Mouse (Mus musculus) gastrocnemius, postnatal 36 days (tissue): ENCODE data around the gene Prkca. TPM values are rescaled to one million over a fixed set of nuclear protein-coding genes. Genes with fewer than 3 reads are reported as not detected.
A peak's percentile ranks its signal among the peaks of the same experiment; 100 is the strongest.

Experiments
- DNase-seq, 2 experiments: peaks; one replicate each; pipeline ENCODE4 v3.0.0; 2022
- intact Hi-C: fragments of 180-260 bp; cut with DNase I; formaldehyde crosslinking; loops from one replicate; pipeline ENCODE4 v1.15.1; 2025
- total RNA-seq, 2 experiments: library from RNA; stranded (reverse); gene quantifications; 2 replicates each; pipeline ENCODE4 v1.2.3; 2021

Prkca gene
- total RNA-seq, 2 experiments from 2014 or later: 57.7 to 61.2 TPM

GRCm38 (mm10) chr11:108040823-108041222 is 302.9 kb downstream of the Prkca start:
- intact Hi-C loops: no loop called here
- DNase-seq: no peak

GRCm38 (mm10) chr11:108039761-108040160 is 304.0 kb downstream of the Prkca start:
- no peak for DNase-seq
- intact Hi-C loops: no loop called here

GRCm38 (mm10) chr11:108038989-108039388 is 304.7 kb downstream of the Prkca start:
- DNase-seq: no peak
- intact Hi-C loops: no loop called here

- DNase-seq: no peak
- intact Hi-C loops: no loop called here
Measured at GRCm38 (mm10) chr11:108036339-108036738, 307.4 kb downstream of the Prkca start.

- intact Hi-C loops: no loop called here
- DNase-seq: no peak
Measured at GRCm38 (mm10) chr11:108035761-108036160, 308.0 kb downstream of the Prkca start.

GRCm38 (mm10) chr11:108034376-108034775 is 309.4 kb downstream of the Prkca start:
- intact Hi-C loops: loop anchor here (5.0 kb wide), 1 partner anchor 93 kb away; no protein-coding TSS in a partner anchor
- DNase-seq: no peak

DNA sequence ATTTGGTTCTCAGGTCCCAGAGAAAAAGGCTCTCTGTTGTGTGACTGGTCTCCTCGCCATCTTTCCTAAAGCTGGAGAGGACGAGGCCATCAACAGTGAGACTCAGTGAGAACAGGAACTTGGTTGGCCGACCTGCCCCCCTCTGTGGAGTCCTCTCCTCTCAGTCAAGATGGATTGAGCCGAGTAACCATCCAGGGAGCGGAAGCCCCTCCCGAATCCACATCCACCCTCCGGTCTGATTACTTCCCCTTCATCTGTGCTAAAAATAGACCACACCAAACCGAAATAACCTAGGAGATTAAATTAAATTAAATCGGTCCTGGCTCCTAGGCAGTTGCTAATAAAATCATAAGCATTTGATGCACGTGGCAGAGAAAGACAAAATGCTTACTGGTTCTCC is 311.2 kb downstream of the Prkca start:
- intact Hi-C loops: loop anchor here (5.0 kb wide), 1 partner anchor 95 kb away; no protein-coding TSS in a partner anchor
- DNase-seq: no peak

DNA sequence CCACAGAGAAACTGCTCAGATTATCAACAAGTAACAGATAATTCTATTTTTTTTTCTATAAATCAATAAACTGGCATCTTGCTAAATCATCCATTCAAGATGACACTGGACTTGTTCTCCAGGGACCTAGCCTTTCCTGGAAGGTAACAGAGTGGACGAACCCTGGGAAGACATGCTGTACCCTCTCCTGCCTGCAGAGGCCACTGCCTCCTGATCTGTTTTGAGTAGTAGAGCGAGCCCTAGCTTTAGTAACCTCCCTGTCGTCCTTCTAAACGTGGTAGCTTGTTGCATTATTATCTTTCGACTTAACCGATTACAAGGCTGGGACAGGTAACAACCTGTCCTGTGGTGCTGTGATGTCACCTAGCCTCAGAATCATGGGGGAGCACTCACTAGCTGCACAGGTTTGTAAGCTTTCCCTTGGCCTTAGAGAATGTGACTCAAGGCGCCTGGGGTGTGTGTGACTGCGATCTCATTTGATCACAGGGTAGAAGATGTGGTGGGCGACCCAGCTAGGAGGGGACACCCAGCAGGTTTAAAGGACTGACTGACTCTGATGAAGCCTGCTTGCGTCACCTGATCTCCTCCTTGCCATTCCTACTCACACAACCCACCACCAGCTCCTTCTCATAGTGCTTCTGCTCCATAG is 312.6 kb downstream of the Prkca start:
- DNase-seq: peak; percentile 38 to 50
- intact Hi-C loops: loop anchor here (5.0 kb wide), 1 partner anchor 96 kb away; no protein-coding TSS in a partner anchor

- intact Hi-C loops: no loop called here
- no peak for DNase-seq
Measured at GRCm38 (mm10) chr11:108029321-108029720, 314.4 kb downstream of the Prkca start.

GRCm38 (mm10) chr11:108028398-108028797 is 315.3 kb downstream of the Prkca start:
- no peak for DNase-seq
- intact Hi-C loops: no loop called here

DNA sequence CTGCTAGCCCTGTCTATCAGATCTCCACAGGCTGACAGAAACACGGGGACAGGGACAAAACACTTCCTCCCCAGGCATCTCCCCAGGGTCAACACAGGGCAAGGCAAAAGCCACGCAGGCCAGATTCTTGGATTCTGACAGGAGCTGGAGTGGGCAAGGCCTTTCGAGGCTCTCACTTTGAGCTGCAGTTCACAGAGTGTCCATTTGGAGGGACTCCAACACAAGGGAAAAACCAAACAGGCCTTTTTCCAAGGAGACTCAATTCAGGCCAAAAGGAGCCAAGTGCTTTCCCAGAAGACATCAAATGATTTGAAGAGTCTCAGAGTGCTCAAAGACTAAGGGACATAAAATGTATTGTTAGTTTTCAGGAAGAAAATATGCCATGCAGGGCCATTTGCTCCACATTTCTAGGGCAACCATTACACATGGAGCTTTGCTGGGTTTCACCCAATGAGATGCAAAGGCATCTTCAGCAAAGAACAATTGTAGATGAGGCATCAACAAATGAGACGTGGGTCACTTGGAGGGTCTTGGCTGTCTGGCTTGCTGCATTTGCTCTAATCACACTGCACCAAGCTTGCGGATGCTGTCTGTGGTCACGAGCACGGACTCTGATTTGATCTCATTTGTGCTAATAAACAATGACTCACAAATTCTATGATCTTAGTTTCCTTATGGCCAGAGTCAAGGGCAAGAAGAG is 317.9 kb downstream of the Prkca start:
- peak; percentile 41 to 47 for DNase-seq
- intact Hi-C loops: loop anchor here (2.0 kb wide), 1 partner anchor 353 kb away; no protein-coding TSS in a partner anchor

DNA sequence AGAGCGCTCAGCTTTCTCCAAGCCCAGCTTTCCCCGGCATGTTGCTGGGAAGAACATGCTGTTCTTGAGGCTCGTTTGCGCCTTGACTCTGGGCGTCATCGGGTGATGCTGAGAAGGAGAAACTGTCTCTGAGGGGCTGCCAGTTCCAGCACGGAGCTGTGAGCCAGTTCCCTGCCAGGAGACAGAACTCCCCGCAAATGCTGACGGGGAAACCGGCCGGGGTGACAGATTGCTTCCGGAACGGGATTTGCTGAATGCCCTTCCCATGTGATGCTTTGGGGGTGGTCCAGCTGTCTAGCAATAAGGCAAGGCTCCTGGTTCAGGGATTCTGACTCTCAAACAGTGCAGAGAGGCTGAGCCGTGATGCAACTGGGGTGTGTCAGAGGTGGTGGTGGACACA is 320.5 kb downstream of the Prkca start:
- intact Hi-C loops: no loop called here

GRCm38 (mm10) chr11:108020889-108021288 is 322.8 kb downstream of the Prkca start:
- DNase-seq: no peak
- intact Hi-C loops: no loop called here

More for the DNA sequence above, 320.5 kb downstream of the Prkca start:
- peak; percentile 45 to 53 for DNase-seq

DNA sequence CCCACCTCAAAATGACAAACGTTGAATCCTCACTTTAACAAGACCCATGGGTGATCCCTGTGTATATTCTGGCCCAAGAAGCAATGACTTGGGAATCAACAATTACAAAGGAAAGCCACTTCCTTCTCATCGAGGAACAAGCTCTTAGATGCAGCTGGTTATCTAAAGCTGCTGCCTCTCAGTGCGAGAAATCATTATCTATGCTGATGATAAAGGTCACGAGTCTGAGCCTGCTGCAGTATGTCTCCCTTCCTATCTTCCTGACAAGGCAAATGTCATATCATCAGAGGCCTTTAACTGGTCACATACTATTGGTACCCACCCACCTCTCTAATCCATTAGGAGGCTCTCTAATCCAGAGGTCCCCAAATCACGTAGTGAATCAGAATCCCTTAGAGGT is 328.4 kb downstream of the Prkca start:
- intact Hi-C loops: no loop called here
- DNase-seq: no peak

- DNase-seq: no peak
- intact Hi-C loops: no loop called here
Measured at GRCm38 (mm10) chr11:108013390-108013789, 330.3 kb downstream of the Prkca start.

- intact Hi-C loops: no loop called here
Measured at GRCm38 (mm10) chr11:108010465-108010864, 333.3 kb downstream of the Prkca start.

GRCm38 (mm10) chr11:107998891-107999290 is 344.8 kb downstream of the Prkca start:
- DNase-seq: no peak
- intact Hi-C loops: loop anchor here (10.0 kb wide), 1 partner anchor 374 kb away; no protein-coding TSS in a partner anchor

More at GRCm38 (mm10) chr11:108010465-108010864, 333.3 kb downstream of the Prkca start:
- DNase-seq: no peak

DNA sequence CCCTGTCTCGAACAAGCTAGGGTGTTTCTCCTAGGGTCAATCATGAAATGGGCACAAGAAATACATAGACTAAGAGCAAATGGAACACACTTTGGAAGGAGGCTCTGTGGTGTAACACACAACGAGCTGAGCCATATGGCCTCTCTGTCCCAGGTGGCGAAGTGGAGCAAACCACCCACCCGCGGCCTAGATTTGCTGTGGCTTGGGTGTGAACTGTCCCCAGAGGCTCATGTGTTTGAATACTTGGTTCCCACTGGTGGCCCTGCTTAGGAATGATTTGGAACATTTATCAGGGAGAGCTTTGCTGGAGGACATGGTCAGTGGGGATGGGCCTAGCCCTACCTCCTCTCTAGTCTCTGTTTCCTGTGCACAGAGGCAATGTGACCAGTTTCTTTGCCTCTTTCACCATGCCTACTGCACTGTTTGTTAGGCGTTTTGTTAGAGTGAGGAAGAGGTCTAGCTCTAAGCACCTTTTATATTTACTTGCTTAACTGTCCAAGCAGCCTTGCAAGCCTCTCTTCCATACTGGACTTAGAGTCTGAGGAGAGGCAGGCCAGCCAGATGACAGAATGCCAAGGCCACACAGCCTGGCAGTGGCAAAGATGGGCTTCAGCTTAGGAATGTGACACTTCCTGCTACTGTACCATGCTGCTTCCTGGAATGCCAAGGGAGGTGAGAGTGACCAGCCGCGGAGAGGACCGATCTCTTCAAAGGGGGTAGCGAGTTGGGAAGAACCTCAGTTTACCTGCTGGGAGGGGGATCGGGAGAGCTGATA is 346.6 kb downstream of the Prkca start:
- intact Hi-C loops: loop anchor here (10.0 kb wide), 1 partner anchor 372 kb away; no protein-coding TSS in a partner anchor

DNA sequence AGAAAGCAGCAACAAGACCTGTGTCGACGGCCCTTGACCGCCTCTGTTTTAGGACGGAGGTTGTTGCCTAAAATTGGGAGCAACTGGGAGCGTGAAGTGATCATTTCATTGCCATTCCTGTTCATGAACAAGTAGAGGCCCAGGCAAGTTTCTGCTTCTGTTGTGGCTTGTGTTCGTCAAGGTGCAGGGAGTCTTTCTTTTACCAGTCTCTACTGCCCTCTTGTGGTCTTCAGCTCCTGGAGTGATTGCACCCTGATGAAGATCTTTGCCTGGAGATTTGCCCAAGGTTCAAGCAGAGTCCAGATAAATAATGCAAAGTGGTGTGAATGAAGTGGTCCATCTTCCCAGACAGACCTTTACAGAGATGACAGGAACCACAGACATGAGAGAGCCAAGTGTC is 349.2 kb downstream of the Prkca start:
- intact Hi-C loops: loop anchor here (10.0 kb wide), 1 partner anchor 370 kb away; no protein-coding TSS in a partner anchor
- no peak for DNase-seq

More for the DNA sequence above, 346.6 kb downstream of the Prkca start:
- no peak for DNase-seq

- intact Hi-C loops: loop anchor here (10.0 kb wide), 1 partner anchor 369 kb away; no protein-coding TSS in a partner anchor
- DNase-seq: no peak
Measured at GRCm38 (mm10) chr11:107993792-107994191, 349.9 kb downstream of the Prkca start.

DNA sequence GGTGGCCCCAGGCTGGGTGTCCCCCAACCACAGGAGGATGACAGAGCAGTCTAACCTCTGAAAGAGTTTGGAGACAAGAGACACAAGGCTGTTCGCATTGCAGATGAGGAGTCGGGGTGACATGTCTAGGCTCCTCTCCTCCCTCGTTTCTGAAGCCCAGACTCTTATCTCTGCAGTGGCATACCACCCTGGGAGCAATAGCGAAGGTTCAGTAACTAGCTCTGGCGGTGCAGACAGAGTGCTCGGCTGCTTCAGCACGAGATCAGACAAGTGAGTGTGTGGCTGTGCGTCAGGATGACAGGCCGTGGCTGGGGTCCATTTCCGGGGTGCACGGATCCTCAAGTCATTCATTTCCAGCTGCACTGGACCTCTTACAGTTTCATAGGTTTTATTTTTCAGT is 351.2 kb downstream of the Prkca start:
- intact Hi-C loops: loop anchor here (10.0 kb wide), 1 partner anchor 368 kb away; no protein-coding TSS in a partner anchor
- DNase-seq: no peak
